Mouse (Mus musculus): ENCODE results near the gene Casc3.

DNA sequence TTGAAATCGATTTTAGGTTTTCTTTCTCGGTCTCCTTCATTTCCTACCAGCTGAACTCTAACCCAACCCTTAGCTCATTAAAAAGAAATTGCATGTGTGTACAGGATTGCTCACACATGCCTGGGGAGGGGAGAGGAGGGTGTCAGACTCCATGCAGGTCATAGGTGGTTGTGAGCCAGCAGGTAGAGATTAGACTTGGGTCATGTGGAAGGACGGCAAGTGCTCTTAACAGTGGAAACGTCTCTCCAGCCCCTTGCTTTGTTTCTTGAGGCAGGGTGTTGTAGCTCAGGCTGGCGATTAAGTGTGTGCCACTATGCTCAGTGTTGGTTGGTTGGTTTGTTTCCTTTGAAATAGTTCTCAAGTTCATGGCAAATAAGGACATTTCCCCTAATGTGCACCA, 66.1 kb downstream of the Casc3 start:
- no peak for TF ChIP-seq EP300 (optimal IDR thresholded peaks at IDR 0.05)
- no peak for TF ChIP-seq CTCF (IDR thresholded peaks at IDR 0.05; ENCODE audit: low read depth)
